Mouse (Mus musculus) spleen, embryonic (tissue): ENCODE results near the gene Galr2.

ENCODE experiments used
- CTCF ChIA-PET: fragments of 350-600 bp; sonication (Branson Sonifier 250); formaldehyde crosslinking; loops from one replicate; lab custom pipeline; 2022; lab: Charles Lee

Gene Galr2

GRCm38 (mm10) chr11:116306126-116306982 lies 25.6 kb downstream of the Galr2 start:
- CTCF ChIA-PET = interaction anchor here (1.1 to 1.8 kb wide), 2 partner anchors 12 to 158 kb away, joined by 3 to 4 read pairs; no protein-coding TSS in a partner anchor

- CTCF ChIA-PET = interaction anchor here (1.1 kb wide), 1 partner anchor 157 kb away, joined by 3 read pairs; no protein-coding TSS in a partner anchor
Observed at GRCm38 (mm10) chr11:116307019-116307725, 26.4 kb downstream of the Galr2 start, which contains the start of gene Exoc7. Gene Exoc7, minus strand, starts transcription at chr11:116307233.

GRCm38 (mm10) chr11:116307762-116308531 lies 27.2 kb downstream of the Galr2 start:
- CTCF ChIA-PET = no interaction called here

GRCm38 (mm10) chr11:116309601-116310000 lies 28.9 kb downstream of the Galr2 start:
- CTCF ChIA-PET = no interaction called here

- CTCF ChIA-PET = no interaction called here
Observed at GRCm38 (mm10) chr11:116311169-116311568, 30.4 kb downstream of the Galr2 start.

- CTCF ChIA-PET = no interaction called here
Observed at GRCm38 (mm10) chr11:116312359-116312758, 31.6 kb downstream of the Galr2 start.

GRCm38 (mm10) chr11:116318719-116319659 lies 38.2 kb downstream of the Galr2 start:
- CTCF ChIA-PET = interaction anchor here (0.5 to 2.4 kb wide), 5 partner anchors 17 to 127 kb away, joined by 3 to 15 read pairs (median 3); no protein-coding TSS in a partner anchor

GRCm38 (mm10) chr11:116326963-116327603 lies 46.3 kb downstream of the Galr2 start:
- CTCF ChIA-PET = no interaction called here

GRCm38 (mm10) chr11:116329314-116330210 lies 48.8 kb downstream of the Galr2 start:
- CTCF ChIA-PET = no interaction called here

- CTCF ChIA-PET = no interaction called here
Observed at GRCm38 (mm10) chr11:116330211-116330518, 49.4 kb downstream of the Galr2 start.

GRCm38 (mm10) chr11:116332232-116332982 lies 51.7 kb downstream of the Galr2 start:
- CTCF ChIA-PET = interaction anchor here (0.6 kb wide), 1 partner anchor 66 kb away, joined by 3 read pairs; no protein-coding TSS in a partner anchor

- CTCF ChIA-PET = interaction anchor here (0.6 kb wide), 1 partner anchor 66 kb away, joined by 3 read pairs; no protein-coding TSS in a partner anchor
Observed at GRCm38 (mm10) chr11:116332983-116333270, 52.2 kb downstream of the Galr2 start.
